27 mouse cellular contexts compared by ENCODE assay signal in genomic region chr1:179604526-179604925, GRCm38 (mm10). TPM values are rescaled to one million over a fixed set of nuclear protein-coding genes. Genes with fewer than 3 reads are reported as not detected.
DNase-seq lines count a peak whose midpoint lies in the region; ATAC-seq and TF ChIP-seq lines count a peak whose summit lies in the region.
"Had no signal": no experiment of that assay in that cellular context is flagged by ENCODE, and none has a peak within 500 bp of the region (broad histone marks: within the 10 kb centered on the region; RNA-seq: fewer than 3 reads in every experiment).

No protein-coding gene starts in this region.

- no peak for ATAC-seq in heart, embryonic 11.5 days (replicated peaks; ENCODE audit: insufficient number of reproducible peaks, low FRiP score, low TSS enrichment)
- ATAC-seq in kidney, embryonic 16.5 days (ENCODE audit: low FRiP score, low TSS enrichment): no peak
- ATAC-seq: activated CD4-positive, CD25-positive, alpha-beta regulatory T cell, adult 4 months; forebrain, embryonic 13.5 days; forebrain, embryonic 16.5 days; hindbrain, embryonic 16.5 days; intestine, embryonic 16.5 days; Patski had no signal

- H3K27ac ChIP-seq in heart, embryonic 11.5 days (ENCODE audit: low read depth, low read length): peak overlapping the region; percentile 5; the same call in 1 of the 2 replicates
- no peak overlapping the region for H3K27ac ChIP-seq in kidney, adult 2 months (ENCODE audit: insufficient read depth, low read depth, low read length)
- H3K27ac ChIP-seq in kidney, embryonic 16.5 days (ENCODE audit: low read length): no peak overlapping the region
- H3K27ac ChIP-seq: forebrain, embryonic 10.5 days; forebrain, embryonic 13.5 days; hindbrain, embryonic 10.5 days; hindbrain, embryonic 13.5 days had no signal

- no peaks in the 10 kb centered on the region for H3K36me3 ChIP-seq in heart, embryonic 11.5 days (ENCODE audit: control insufficient read depth, insufficient read depth, low read length)
- no peaks in the 10 kb centered on the region; the same call in 1 of the 2 replicates for H3K36me3 ChIP-seq in kidney, adult 2 months (ENCODE audit: control insufficient read depth, insufficient read depth, low read length)
- no peaks in the 10 kb centered on the region for H3K36me3 ChIP-seq in kidney, embryonic 16.5 days (ENCODE audit: insufficient read depth, low read length)
- H3K36me3 ChIP-seq: forebrain, embryonic 10.5 days had no signal

- H3K27me3 ChIP-seq in heart, embryonic 11.5 days (ENCODE audit: control insufficient read depth, insufficient read depth, low read length): no peaks in the 10 kb centered on the region
- H3K27me3 ChIP-seq in kidney, adult 2 months (replicated peaks; ENCODE audit: control insufficient read depth, insufficient read depth, low read length): no peaks in the 10 kb centered on the region
- no peaks in the 10 kb centered on the region for H3K27me3 ChIP-seq in kidney, embryonic 16.5 days (ENCODE audit: insufficient read depth, low read length)
- H3K27me3 ChIP-seq: forebrain, embryonic 13.5 days; hindbrain, embryonic 13.5 days; Patski had no signal

- no peak for DNase-seq in heart, postnatal 36 days
- DNase-seq in kidney, adult 2 months: peak; percentile 27
- peak; percentile 77 for DNase-seq in ES-CJ7 (ENCODE audit: low read depth, low spot score)
- peak; percentile 84 for DNase-seq in testis, postnatal 14 days (ENCODE audit: low spot score)
- DNase-seq in right cerebral cortex, postnatal 14 days: no peak
- DNase-seq: adrenal gland, postnatal 10 days; adrenal gland, postnatal 36 days; B cell, adult 2 months; cerebellum, adult 18-20 months; cerebellum, adult 9-10 months; cerebellum, postnatal 14 days; gastrocnemius, postnatal 14 days; heart, adult 2 months; kidney, adult 18-20 months had no signal

- intact Hi-C loops in heart, postnatal 36 days (cut with DNase I): no loop called here

- H3K4me2 ChIP-seq in heart, embryonic 11.5 days: no peak overlapping the region
- no peak overlapping the region for H3K4me2 ChIP-seq in kidney, embryonic 16.5 days (replicated peaks; ENCODE audit: low read depth, low read length)
- H3K4me2 ChIP-seq: forebrain, embryonic 13.5 days; hindbrain, embryonic 13.5 days had no signal

- H3K9me3 ChIP-seq in heart, embryonic 11.5 days (replicated peaks; ENCODE audit: control insufficient read depth, low read length): no peaks in the 10 kb centered on the region
- no peaks in the 10 kb centered on the region for H3K9me3 ChIP-seq in kidney, embryonic 16.5 days (ENCODE audit: low read length)
- H3K9me3 ChIP-seq: forebrain, embryonic 10.5 days; forebrain, embryonic 13.5 days; G1E; heart, embryonic 10.5 days; hindbrain, embryonic 10.5 days; hindbrain, embryonic 13.5 days had no signal

- TF ChIP-seq CTCF in kidney, adult 2 months (conservative IDR thresholded peaks at IDR 0.05; ENCODE audit: insufficient read depth, insufficient read length, low read depth, low read length): no peak

- 62% methylated on average over 3 of the region's 3 CpGs for WGBS in heart, embryonic 11.5 days (ENCODE audit: insufficient replicate concordance)
- 57% methylated on average over 3 of the region's 3 CpGs for WGBS in kidney, adult 2 months
- 68% methylated on average over 3 of the region's 3 CpGs for WGBS in kidney, embryonic 16.5 days

- no peak overlapping the region for H3K4me3 ChIP-seq in heart, embryonic 11.5 days (ENCODE audit: low read depth, low read length)
- H3K4me3 ChIP-seq in kidney, adult 2 months (ENCODE audit: insufficient read depth, low read depth, low read length): no peak overlapping the region
- H3K4me3 ChIP-seq in kidney, embryonic 16.5 days (ENCODE audit: low read length): no peak overlapping the region
- H3K4me3 ChIP-seq: forebrain, embryonic 10.5 days; forebrain, embryonic 13.5 days; heart, adult 2 months; heart, embryonic 10.5 days; hindbrain, embryonic 10.5 days; hindbrain, embryonic 13.5 days had no signal

- H3K9ac ChIP-seq in heart, embryonic 11.5 days (ENCODE audit: low read depth, low read length): no peak overlapping the region
- no peak overlapping the region for H3K9ac ChIP-seq in kidney, embryonic 16.5 days (replicated peaks; ENCODE audit: low read length)
- H3K9ac ChIP-seq: forebrain, embryonic 13.5 days; hindbrain, embryonic 13.5 days had no signal

- TF ChIP-seq POLR2A in kidney, adult 2 months (IDR thresholded peaks at IDR 0.05; ENCODE audit: low read depth, low read length): no peak

- H3K4me1 ChIP-seq in heart, embryonic 11.5 days (ENCODE audit: control insufficient read depth, insufficient read depth, low read length): peaks cover 7% of the 10 kb centered on the region
- H3K4me1 ChIP-seq in kidney, adult 2 months (ENCODE audit: control insufficient read depth, insufficient read depth, low read length): peaks cover 6% of the 10 kb centered on the region; the same call in 1 of the 2 replicates
- H3K4me1 ChIP-seq in kidney, embryonic 16.5 days (ENCODE audit: insufficient read depth, low read length): no peaks in the 10 kb centered on the region
- H3K4me1 ChIP-seq: forebrain, embryonic 10.5 days; forebrain, embryonic 13.5 days had no signal

RNA-seq across cellular contexts. Expression of gene Cnst, which starts 58.4 kb away (rescaled TPM):
- polyA plus RNA-seq in heart, embryonic 11.5 days (2014; fragmentation: Nextera tagmentation; extraction: Ambion mirVana): 13.2 and 17.1 TPM in 2 replicates
- total RNA-seq in heart, postnatal 36 days (2021): 10 to 100 TPM; 45.2 to 45.4 TPM
- 11.1 and 11.6 TPM in 2 replicates for polyA plus RNA-seq in kidney, adult 2 months (2012; rRNA removed)
- 16.3 and 16.5 TPM in 2 replicates for polyA plus RNA-seq in kidney, embryonic 16.5 days (2015; fragmentation: Nextera tagmentation; extraction: Ambion mirVana)

RNA-seq across cellular contexts. Expression of gene Tfb2m, which starts 58.5 kb away (rescaled TPM):
- polyA plus RNA-seq in heart, embryonic 11.5 days (2014; fragmentation: Nextera tagmentation; extraction: Ambion mirVana): 20.7 and 30.6 TPM in 2 replicates
- total RNA-seq in heart, postnatal 36 days (2021): 10 to 100 TPM; 49.4 to 56.2 TPM
- polyA plus RNA-seq in kidney, adult 2 months (2012; rRNA removed): 14.9 and 18.8 TPM in 2 replicates
- 27.1 and 38.0 TPM in 2 replicates for polyA plus RNA-seq in kidney, embryonic 16.5 days (2015; fragmentation: Nextera tagmentation; extraction: Ambion mirVana)

Comparison
In these comparisons a context has a peak if more than half of its experiments do, and no peak if none do; other contexts are left out.
1. DNase-seq: peak in kidney, adult 2 months (single experiment), ES-CJ7 (single experiment) and testis, postnatal 14 days (single experiment); none in heart, postnatal 36 days (0 of 2) and right cerebral cortex, postnatal 14 days (single experiment).